Mouse (Mus musculus) adipocyte (in vitro differentiated cells): ENCODE measurements around the gene 1700034J05Rik.

Source experiments
- DNase-seq: peaks from one replicate; pipeline ENCODE4 v3.0.0-alpha.2; 2016; ENCODE audit warnings: low spot score

The 1700034J05Rik gene

GRCm38 (mm10) chr6:146918341-146918740, 35.9 kb downstream of the 1700034J05Rik start:
- DNase-seq: no peak

GRCm38 (mm10) chr6:146917396-146917795, 36.8 kb downstream of the 1700034J05Rik start:
- no peak for DNase-seq

- no peak for DNase-seq
These were observed 38.4 kb downstream of the 1700034J05Rik start for GRCm38 (mm10) chr6:146915808-146916207.

- peak; percentile 60 for DNase-seq
These were observed 40.6 kb downstream of the 1700034J05Rik start for GRCm38 (mm10) chr6:146913489-146914198.

GRCm38 (mm10) chr6:146912835-146913488, 41.3 kb downstream of the 1700034J05Rik start:
- peak; percentile 51 for DNase-seq

- no peak for DNase-seq
These were observed 43.4 kb downstream of the 1700034J05Rik start for GRCm38 (mm10) chr6:146910801-146911200.

- no peak for DNase-seq
These were observed 44.3 kb downstream of the 1700034J05Rik start for GRCm38 (mm10) chr6:146909725-146910489.

- DNase-seq: peak; percentile 48
These were observed 45.4 kb downstream of the 1700034J05Rik start for GRCm38 (mm10) chr6:146908801-146909200.

GRCm38 (mm10) chr6:146907795-146908190, 46.4 kb downstream of the 1700034J05Rik start:
- no peak for DNase-seq

GRCm38 (mm10) chr6:146907061-146907794, 47.0 kb downstream of the 1700034J05Rik start:
- peak; percentile 76 for DNase-seq

- no peak for DNase-seq
These were observed 48.0 kb downstream of the 1700034J05Rik start for GRCm38 (mm10) chr6:146906000-146906786.

- no peak for DNase-seq
These were observed 49.5 kb downstream of the 1700034J05Rik start for GRCm38 (mm10) chr6:146904707-146905106.

- DNase-seq: peak; percentile 61
These were observed 50.6 kb downstream of the 1700034J05Rik start for GRCm38 (mm10) chr6:146903632-146904031.

- no peak for DNase-seq
These were observed 52.3 kb downstream of the 1700034J05Rik start for GRCm38 (mm10) chr6:146901929-146902328.
